Mouse (Mus musculus) naive thymus-derived CD4-positive, alpha-beta T cell, adult 5 months (primary cell): ENCODE data around the gene Gm4353. TPM values are rescaled to one million over a fixed set of nuclear protein-coding genes. Genes with fewer than 3 reads are reported as not detected.

Source experiments
- polyA plus RNA-seq: library from polyadenylated mRNA; unstranded; fragments of 100-300 nt; shearing (Covaris generic); gene quantifications from one replicate; pipeline ENCODE4 v1.2.1, GENCODE M21; 2017

Gm4353 gene
- polyA plus RNA-seq = not detected

GRCm38 (mm10) chr7:116084366-116084765 is at the start of gene Gm4353:
Gm4353 (minus strand) TSS chr7:116084635.

DNA sequence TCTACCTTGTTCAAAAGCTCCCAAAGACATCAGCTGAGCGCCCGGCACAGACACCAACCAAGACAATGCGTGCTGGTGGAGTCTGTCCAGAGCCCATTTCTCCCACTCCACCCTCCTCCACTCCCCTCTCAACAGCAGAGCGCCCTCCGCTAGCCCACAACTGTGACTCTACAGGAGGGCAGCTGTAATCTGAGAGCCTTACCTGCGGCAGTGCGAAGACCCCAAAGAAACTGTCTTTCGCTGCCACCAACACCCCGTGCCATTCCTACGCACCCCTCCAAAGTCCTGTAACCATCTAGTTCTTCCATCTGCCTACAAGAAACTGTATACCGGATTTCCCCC is 45.3 kb downstream of the Gm4353 start, which contains the start of gene 1110004F10Rik:
Gene 1110004F10Rik, plus strand, starts transcription at position 202 of the 342 bp plus-strand sequence.

DNA sequence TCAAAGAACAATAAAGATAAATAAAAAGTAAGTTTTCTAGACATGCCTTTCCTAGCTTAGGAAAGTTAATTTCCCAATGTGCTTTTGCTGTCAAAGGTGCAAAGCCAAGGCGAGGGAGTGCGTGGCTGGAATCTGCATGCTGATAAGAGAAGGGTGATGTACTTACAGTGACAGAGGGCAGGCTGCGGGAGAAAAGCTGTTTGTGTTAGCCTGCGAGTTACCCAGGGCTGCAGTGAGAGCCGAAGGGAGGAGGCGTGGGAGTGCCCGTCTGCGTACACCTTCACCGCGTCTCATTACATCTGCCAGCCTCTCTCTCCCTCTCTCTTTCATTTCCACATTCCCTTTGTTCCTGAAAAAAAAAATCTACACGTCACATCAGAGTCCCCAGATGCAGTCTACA is 45.9 kb downstream of the Gm4353 start, which contains the start of gene Sox6:
Gene Sox6, minus strand, starts transcription at position 286 of the 400 bp plus-strand sequence.

Other genes starting within 250 kb of the Gm4353 start
- gene Sox6, start 45.8 kb downstream of the Gm4353 start, polyA plus RNA-seq = not detected
- 175 TPM for gene 1110004F10Rik, start 45.2 kb downstream of the Gm4353 start, polyA plus RNA-seq
- 17.7 TPM for gene Plekha7, start 223.7 kb upstream of the Gm4353 start, polyA plus RNA-seq
- gene Rps13, start 249.6 kb upstream of the Gm4353 start, polyA plus RNA-seq = 847 TPM